Mouse (Mus musculus): ENCODE results near the gene Gm20388. TPM values are rescaled to one million over a fixed set of nuclear protein-coding genes. Genes with fewer than 3 reads are reported as not detected.
A peak's percentile ranks its signal among the peaks of the same experiment; 100 is the strongest.
"Not testable (repeated sequence)": the region's sequence is repeated elsewhere in the genome, so short reads cannot be mapped to it uniquely, and the experiment has no call there.

Gm20388 gene
- total RNA-seq, 2 experiments from 2014 or later, result 1.3 to 8.5 TPM

GRCm38 (mm10) chr8:121583653-121584052 lies 1673.0 kb downstream of the Gm20388 start:
- DNase-seq (ENCODE audit: low spot score in 2 of 2), result no peak

GRCm38 (mm10) chr8:121584730-121585129 lies 1674.1 kb downstream of the Gm20388 start:
- no peak for DNase-seq (ENCODE audit: low spot score in 2 of 2)

GRCm38 (mm10) chr8:121585159-121585825 lies 1674.7 kb downstream of the Gm20388 start:
- peak; percentile 98 to 99 for DNase-seq (ENCODE audit: low spot score in 2 of 2)

- DNase-seq (ENCODE audit: low spot score in 2 of 2), result no peak
These were observed 1678.1 kb downstream of the Gm20388 start for GRCm38 (mm10) chr8:121588750-121589149.

GRCm38 (mm10) chr8:121589205-121589726 lies 1678.6 kb downstream of the Gm20388 start:
- no peak for DNase-seq (ENCODE audit: low spot score in 2 of 2)

GRCm38 (mm10) chr8:121590203-121591177 lies 1679.8 kb downstream of the Gm20388 start, which contains the start of gene Map1lc3b:
Gene Map1lc3b (plus strand): TSS chr8:121590361.
- DNase-seq (ENCODE audit: low spot score in 2 of 2), result peak; percentile 99

GRCm38 (mm10) chr8:121591178-121592066 lies 1680.8 kb downstream of the Gm20388 start:
- no peak for DNase-seq (ENCODE audit: low spot score in 2 of 2)

GRCm38 (mm10) chr8:121593293-121593692 lies 1682.7 kb downstream of the Gm20388 start:
- DNase-seq (ENCODE audit: low spot score in 2 of 2), result no peak

GRCm38 (mm10) chr8:121593983-121594382 lies 1683.3 kb downstream of the Gm20388 start:
- DNase-seq (ENCODE audit: low spot score in 2 of 2), result no peak

- not testable (repeated sequence) for DNase-seq (ENCODE audit: low spot score in 2 of 2)
These were observed 1686.9 kb downstream of the Gm20388 start for GRCm38 (mm10) chr8:121597492-121597891.

- no peak for DNase-seq (ENCODE audit: low spot score in 2 of 2)
These were observed 1687.5 kb downstream of the Gm20388 start for GRCm38 (mm10) chr8:121598190-121598589.

- peak; percentile 76 to 79 for DNase-seq (ENCODE audit: low spot score in 2 of 2)
These were observed 1688.3 kb downstream of the Gm20388 start for GRCm38 (mm10) chr8:121598892-121599291.

GRCm38 (mm10) chr8:121599842-121600241 lies 1689.2 kb downstream of the Gm20388 start:
- no peak for DNase-seq (ENCODE audit: low spot score in 2 of 2)

- DNase-seq (ENCODE audit: low spot score in 2 of 2), result no peak
These were observed 1691.8 kb downstream of the Gm20388 start for GRCm38 (mm10) chr8:121602411-121602810.

- DNase-seq (ENCODE audit: low spot score in 2 of 2), result peak; percentile 53 to 64
These were observed 1692.2 kb downstream of the Gm20388 start for GRCm38 (mm10) chr8:121602860-121603259.

GRCm38 (mm10) chr8:121603801-121604200 lies 1693.2 kb downstream of the Gm20388 start:
- DNase-seq (ENCODE audit: low spot score in 2 of 2), result no peak

- no peak for DNase-seq (ENCODE audit: low spot score in 2 of 2)
These were observed 1697.0 kb downstream of the Gm20388 start for GRCm38 (mm10) chr8:121607661-121608060.

- no peak for DNase-seq (ENCODE audit: low spot score in 2 of 2)
These were observed 1698.6 kb downstream of the Gm20388 start for GRCm38 (mm10) chr8:121609251-121609650.

- DNase-seq (ENCODE audit: low spot score in 2 of 2), result no peak
These were observed 1699.3 kb downstream of the Gm20388 start for GRCm38 (mm10) chr8:121609916-121610315.

- DNase-seq (ENCODE audit: low spot score in 2 of 2), result no peak
These were observed 1702.8 kb downstream of the Gm20388 start for GRCm38 (mm10) chr8:121613419-121613818.

Data from adrenal gland, adult 18-20 months (tissue).